Mouse (Mus musculus): ENCODE measurements around the gene Htra2. TPM values are rescaled to one million over a fixed set of nuclear protein-coding genes. Genes with fewer than 3 reads are reported as not detected.

Gene Htra2
- polyA plus RNA-seq, 1 experiment from 2014 or later, result 42.9 TPM

DNA sequence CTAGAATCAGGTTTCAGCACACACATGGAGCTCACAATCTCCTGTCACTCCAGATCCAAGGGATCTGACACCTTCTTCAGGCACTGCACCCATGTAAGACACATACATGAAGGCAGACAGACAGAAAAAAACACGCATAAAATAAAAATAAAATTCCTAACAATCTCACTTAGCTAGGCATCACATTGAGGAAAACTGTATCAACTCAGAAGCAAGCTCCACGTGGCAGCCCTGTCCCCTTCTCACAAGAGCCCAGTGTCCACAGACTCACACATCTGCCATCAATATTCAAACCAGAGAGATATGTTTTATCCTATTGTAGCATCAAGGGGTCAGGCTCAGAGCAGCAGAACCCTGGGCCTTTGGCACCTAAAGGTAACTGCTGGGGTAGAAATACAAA, 50.8 kb downstream of the Htra2 start:
- no peak overlapping the region for H3K4me3 ChIP-seq (replicated peaks; ENCODE audit: low read length)
- DNase-seq (ENCODE audit: low spot score), result no peak
- no peak overlapping the region for H3K4me2 ChIP-seq (replicated peaks)
- WGBS, result 78% methylated on average over 2 of the region's 2 CpGs
- no peak overlapping the region for H3K27ac ChIP-seq
- no peaks in the 10 kb centered on the region for H3K9me3 ChIP-seq (ENCODE audit: control insufficient read depth, low read length)
- H3K9ac ChIP-seq, result no peak overlapping the region
- H3K36me3 ChIP-seq (replicated peaks; ENCODE audit: control insufficient read depth, insufficient read depth), result no peaks in the 10 kb centered on the region
- no peaks in the 10 kb centered on the region for H3K27me3 ChIP-seq (ENCODE audit: control insufficient read depth, insufficient read depth, low read length)
- no peaks in the 10 kb centered on the region for H3K4me1 ChIP-seq (replicated peaks; ENCODE audit: control insufficient read depth, insufficient read depth, low read length)
- ATAC-seq (ENCODE audit: low FRiP score), result no peak

GRCm38 (mm10) chr6:83003850-83004249, 51.2 kb downstream of the Htra2 start:
- DNase-seq (ENCODE audit: low spot score), result no peak
- ATAC-seq (ENCODE audit: low FRiP score), result no peak
- no peaks in the 10 kb centered on the region for H3K4me1 ChIP-seq (replicated peaks; ENCODE audit: control insufficient read depth, insufficient read depth, low read length)
- H3K27ac ChIP-seq, result no peak overlapping the region
- 87% methylated on average over 5 of the region's 5 CpGs for WGBS
- H3K4me2 ChIP-seq (replicated peaks), result no peak overlapping the region
- H3K9ac ChIP-seq, result no peak overlapping the region
- H3K4me3 ChIP-seq (replicated peaks; ENCODE audit: low read length), result no peak overlapping the region
- H3K9me3 ChIP-seq (ENCODE audit: control insufficient read depth, low read length), result no peaks in the 10 kb centered on the region
- H3K36me3 ChIP-seq (replicated peaks; ENCODE audit: control insufficient read depth, insufficient read depth), result no peaks in the 10 kb centered on the region
- no peaks in the 10 kb centered on the region for H3K27me3 ChIP-seq (ENCODE audit: control insufficient read depth, insufficient read depth, low read length)

DNA sequence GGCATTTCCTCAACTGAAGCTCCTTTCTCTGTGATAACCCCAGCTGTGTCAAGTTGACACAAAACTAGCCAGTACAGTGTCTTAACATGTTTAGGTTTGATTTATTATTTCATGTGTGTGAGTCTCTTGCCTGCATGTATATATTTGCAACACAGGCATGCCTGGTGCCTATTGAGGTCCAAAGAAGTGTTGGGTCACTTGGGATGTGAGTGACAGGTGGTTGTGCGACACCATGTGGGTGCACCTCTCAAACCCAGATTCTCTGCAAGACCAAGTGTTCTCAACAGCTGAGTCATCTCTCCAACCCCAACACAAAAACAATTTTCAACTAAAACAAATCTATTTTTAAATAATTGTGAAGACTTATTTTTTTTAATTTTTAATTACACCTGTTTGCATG, 52.0 kb downstream of the Htra2 start:
- WGBS, result 96% methylated on average over 1 of the region's 1 CpGs
- H3K4me1 ChIP-seq (replicated peaks; ENCODE audit: control insufficient read depth, insufficient read depth, low read length), result no peaks in the 10 kb centered on the region
- H3K27ac ChIP-seq, result no peak overlapping the region
- DNase-seq (ENCODE audit: low spot score) (no peak), ATAC-seq (ENCODE audit: low FRiP score) (no peak)
- no peak overlapping the region for H3K4me2 ChIP-seq (replicated peaks)
- H3K9ac ChIP-seq, result no peak overlapping the region
- no peaks in the 10 kb centered on the region for H3K36me3 ChIP-seq (replicated peaks; ENCODE audit: control insufficient read depth, insufficient read depth)
- H3K4me3 ChIP-seq (replicated peaks; ENCODE audit: low read length), result no peak overlapping the region
- no peaks in the 10 kb centered on the region for H3K9me3 ChIP-seq (ENCODE audit: control insufficient read depth, low read length)
- no peaks in the 10 kb centered on the region for H3K27me3 ChIP-seq (ENCODE audit: control insufficient read depth, insufficient read depth, low read length)

MicroRNAs within 50 kb of the gene (microRNA counts, 519-probe panel; counts per million panel counts)
- not detected for microRNA mmu-miR-3470a+mmu-miR-3470b

Small RNA genes lying within 50 kb of the gene (microRNA-seq; reads per million reads assigned to microRNA genes)
- gene Mir3470a (not detected), gene Mir7040 (not detected)

Other genes with a start within 250 kb of the Htra2 start
- gene Sema4f, start 115.5 kb downstream of the Htra2 start, polyA plus RNA-seq (2014; fragmentation: Nextera tagmentation; extraction: Ambion mirVana), result 14.0 and 14.4 TPM in 2 replicates
- gene M1ap, start 108.4 kb downstream of the Htra2 start, polyA plus RNA-seq (2014; fragmentation: Nextera tagmentation; extraction: Ambion mirVana), result 0.16 TPM in 1 of 2 replicates, not detected in the other
- gene Dok1, start 21.8 kb downstream of the Htra2 start, polyA plus RNA-seq (2014; fragmentation: Nextera tagmentation; extraction: Ambion mirVana), result 1.2 and 2.2 TPM in 2 replicates
- gene Loxl3, start 21.1 kb downstream of the Htra2 start, polyA plus RNA-seq (2014; fragmentation: Nextera tagmentation; extraction: Ambion mirVana), result 3.5 and 4.9 TPM in 2 replicates
- gene Aup1, start 752 bp downstream of the Htra2 start, polyA plus RNA-seq (2014; fragmentation: Nextera tagmentation; extraction: Ambion mirVana), result 109 and 111 TPM in 2 replicates
- gene Dqx1, start 2.6 kb upstream of the Htra2 start, polyA plus RNA-seq (2014; fragmentation: Nextera tagmentation; extraction: Ambion mirVana), result 0.29 TPM in 2 replicates
- 0.22 TPM in 1 of 2 replicates, not detected in the other for gene Tlx2, start 15.0 kb upstream of the Htra2 start, polyA plus RNA-seq (2014; fragmentation: Nextera tagmentation; extraction: Ambion mirVana)
- gene Pcgf1, start 22.6 kb upstream of the Htra2 start, polyA plus RNA-seq (2014; fragmentation: Nextera tagmentation; extraction: Ambion mirVana), result 36.3 and 36.7 TPM in 2 replicates
- gene Lbx2, start 31.1 kb upstream of the Htra2 start, polyA plus RNA-seq (2014; fragmentation: Nextera tagmentation; extraction: Ambion mirVana), result not detected in 2 replicates
- gene Ccdc142, start 46.3 kb upstream of the Htra2 start, polyA plus RNA-seq (2014; fragmentation: Nextera tagmentation; extraction: Ambion mirVana), result 3.5 and 4.2 TPM in 2 replicates
- 4.9 and 5.3 TPM in 2 replicates for gene Gm42688, start 46.3 kb upstream of the Htra2 start, polyA plus RNA-seq (2014; fragmentation: Nextera tagmentation; extraction: Ambion mirVana)
- gene Mrpl53, start 53.8 kb upstream of the Htra2 start, polyA plus RNA-seq (2014; fragmentation: Nextera tagmentation; extraction: Ambion mirVana), result 110 and 129 TPM in 2 replicates
- 23.9 and 24.0 TPM in 2 replicates for gene Mogs, start 60.2 kb upstream of the Htra2 start, polyA plus RNA-seq (2014; fragmentation: Nextera tagmentation; extraction: Ambion mirVana)
- 114 and 134 TPM in 2 replicates for gene Wbp1, start 66.3 kb upstream of the Htra2 start, polyA plus RNA-seq (2014; fragmentation: Nextera tagmentation; extraction: Ambion mirVana)
- 15.4 and 15.8 TPM in 2 replicates for gene Ino80b, start 70.2 kb upstream of the Htra2 start, polyA plus RNA-seq (2014; fragmentation: Nextera tagmentation; extraction: Ambion mirVana)
- gene Rtkn, start 80.2 kb upstream of the Htra2 start, polyA plus RNA-seq (2014; fragmentation: Nextera tagmentation; extraction: Ambion mirVana), result 8.9 and 9.8 TPM in 2 replicates
- 17.8 and 18.0 TPM in 2 replicates for gene Wdr54, start 101.1 kb upstream of the Htra2 start, polyA plus RNA-seq (2014; fragmentation: Nextera tagmentation; extraction: Ambion mirVana)
- gene 1700003E16Rik, start 101.1 kb upstream of the Htra2 start, polyA plus RNA-seq (2014; fragmentation: Nextera tagmentation; extraction: Ambion mirVana), result 7.1 and 7.5 TPM in 2 replicates
- gene Dctn1, start 110.6 kb upstream of the Htra2 start, polyA plus RNA-seq (2014; fragmentation: Nextera tagmentation; extraction: Ambion mirVana), result 147 and 155 TPM in 2 replicates
- gene Slc4a5, start 164.6 kb upstream of the Htra2 start, polyA plus RNA-seq (2014; fragmentation: Nextera tagmentation; extraction: Ambion mirVana), result 3.5 and 4.8 TPM in 2 replicates

Measured in hindbrain, embryonic 14.5 days (tissue).